8 mouse cellular contexts compared by ENCODE assay signal in genomic region chr3:88521803-88522331, GRCm38 (mm10). TPM values are rescaled to one million over a fixed set of nuclear protein-coding genes. Genes with fewer than 3 reads are reported as not detected.
DNase-seq lines count a peak whose midpoint lies in the region; ATAC-seq lines count a peak whose summit lies in the region.
"Had no signal": no experiment of that assay in that cellular context is flagged by ENCODE, and none has a peak within 500 bp of the region (broad histone marks: within the 10 kb centered on the region; RNA-seq: fewer than 3 reads in every experiment).

No protein-coding gene starts in this region.

- peaks cover 7% of the 10 kb centered on the region for H3K36me3 ChIP-seq in heart, embryonic 11.5 days (ENCODE audit: control insufficient read depth, insufficient read depth, low read length)

- H3K4me1 ChIP-seq in heart, embryonic 11.5 days (ENCODE audit: control insufficient read depth, insufficient read depth, low read length), result peaks cover 6% of the 10 kb centered on the region; the same call in 1 of the 2 replicates

- peak; percentile 63 for DNase-seq in Muller cell, postnatal 12 days (ENCODE audit: inconsistent ontology term)
- DNase-seq in embryo, embryonic 10 days (ENCODE audit: low spot score), result peak; percentile 82
- peak; percentile 71 to 74 for DNase-seq in layer of hippocampus, postnatal 10 days (ENCODE audit: low spot score in 2 of 2)
- peak; percentile 82 for DNase-seq in lung, postnatal 25 days (ENCODE audit: low spot score)
- DNase-seq in right cerebral cortex, postnatal 4 days, result peak; percentile 61

- 28% methylated on average over 9 of the region's 9 CpGs for WGBS in heart, embryonic 11.5 days (ENCODE audit: insufficient replicate concordance)

- H3K27ac ChIP-seq in heart, embryonic 11.5 days (ENCODE audit: low read depth, low read length), result no peak overlapping the region

- H3K9me3 ChIP-seq in heart, embryonic 11.5 days (replicated peaks; ENCODE audit: control insufficient read depth, low read length), result no peaks in the 10 kb centered on the region

- H3K4me2 ChIP-seq in heart, embryonic 11.5 days, result no peak overlapping the region

- no peak overlapping the region for H3K4me3 ChIP-seq in heart, embryonic 11.5 days (ENCODE audit: low read depth, low read length)

- ATAC-seq in CD4-positive, CD25-positive, alpha-beta regulatory T cell, adult 4 months, result peak; percentile 85
- peak; percentile 23; the same call in 1 of the 2 replicates for ATAC-seq in heart, embryonic 11.5 days (replicated peaks; ENCODE audit: insufficient number of reproducible peaks, low FRiP score, low TSS enrichment)

- no peak overlapping the region for H3K9ac ChIP-seq in heart, embryonic 11.5 days (ENCODE audit: low read depth, low read length)

- no peaks in the 10 kb centered on the region for H3K27me3 ChIP-seq in heart, embryonic 11.5 days (ENCODE audit: control insufficient read depth, insufficient read depth, low read length)

RNA-seq across cellular contexts. Expression of gene Mex3a, which starts 10.3 kb away (rescaled TPM):
- polyA plus RNA-seq in CD4-positive, CD25-positive, alpha-beta regulatory T cell, adult 4 months (2017; shearing (Covaris generic)), result 1 to 10 TPM in 1 of 2 experiments, under 1 TPM in 1; 0.60 to 1.5 TPM
- polyA plus RNA-seq in heart, embryonic 11.5 days (2014; fragmentation: Nextera tagmentation; extraction: Ambion mirVana), result 16.5 and 16.9 TPM in 2 replicates
- 10 to 100 TPM; 17.0 to 18.5 TPM for total RNA-seq in layer of hippocampus, postnatal 10 days (2021)

RNA-seq across cellular contexts. Expression of gene Lmna, which starts 12.1 kb away (rescaled TPM):
- polyA plus RNA-seq in CD4-positive, CD25-positive, alpha-beta regulatory T cell, adult 4 months (2017; shearing (Covaris generic)), result 1 to 10 TPM; 5.0 to 5.1 TPM
- polyA plus RNA-seq in heart, embryonic 11.5 days (2014; fragmentation: Nextera tagmentation; extraction: Ambion mirVana), result 78.2 and 82.0 TPM in 2 replicates
- total RNA-seq in layer of hippocampus, postnatal 10 days (2021), result 10 to 100 TPM; 46.2 to 50.5 TPM

RNA-seq across cellular contexts. Expression of gene Rab25, which starts 26.2 kb away (rescaled TPM):
- not detected for polyA plus RNA-seq in CD4-positive, CD25-positive, alpha-beta regulatory T cell, adult 4 months (2017; shearing (Covaris generic))
- 0.21 TPM in 1 of 2 replicates, not detected in the other for polyA plus RNA-seq in heart, embryonic 11.5 days (2014; fragmentation: Nextera tagmentation; extraction: Ambion mirVana)
- total RNA-seq in layer of hippocampus, postnatal 10 days (2021), result not detected
- total RNA-seq: layer of hippocampus, adult 18-20 months had no signal

RNA-seq across cellular contexts. Expression of gene Lamtor2, which starts 31.0 kb away (rescaled TPM):
- 100 to 1,000 TPM; 197 to 234 TPM for polyA plus RNA-seq in CD4-positive, CD25-positive, alpha-beta regulatory T cell, adult 4 months (2017; shearing (Covaris generic))
- 86.9 and 110 TPM in 2 replicates for polyA plus RNA-seq in heart, embryonic 11.5 days (2014; fragmentation: Nextera tagmentation; extraction: Ambion mirVana)
- total RNA-seq in layer of hippocampus, postnatal 10 days (2021), result 100 to 1,000 TPM; 117 to 126 TPM

RNA-seq across cellular contexts. Expression of gene Ubqln4, which starts 31.7 kb away (rescaled TPM):
- polyA plus RNA-seq in CD4-positive, CD25-positive, alpha-beta regulatory T cell, adult 4 months (2017; shearing (Covaris generic)), result 10 to 100 TPM; 11.9 to 12.0 TPM
- polyA plus RNA-seq in heart, embryonic 11.5 days (2014; fragmentation: Nextera tagmentation; extraction: Ambion mirVana), result 48.8 and 49.5 TPM in 2 replicates
- 10 to 100 TPM; 79.9 to 81.8 TPM for total RNA-seq in layer of hippocampus, postnatal 10 days (2021)

Comparison
In these comparisons a context has a peak if more than half of its experiments do, and no peak if none do; other contexts are left out.
1. RNA of gene Lmna, which starts 12.1 kb away (polyA plus RNA-seq): 78.2 to 82.0 TPM in heart, embryonic 11.5 days; 5.0 to 5.1 TPM in CD4-positive, CD25-positive, alpha-beta regulatory T cell, adult 4 months; every median in the first group is over 10 times any median in the second.
2. Peak in every context shown above with its lines, with median percentiles within 50 percentile points of each other: DNase-seq.